Mouse (Mus musculus): ENCODE measurements around the gene Eif3k.

The Eif3k gene

GRCm38 (mm10) chr7:28938654-28939053 lies 43.0 kb downstream of the Eif3k start:
- DNase-seq (ENCODE audit: low read depth) = no peak

- no peak for DNase-seq (ENCODE audit: low read depth)
Measured at GRCm38 (mm10) chr7:28936787-28937186, 44.9 kb downstream of the Eif3k start.

- no peak for DNase-seq (ENCODE audit: low read depth)
Measured at GRCm38 (mm10) chr7:28933825-28934224, 47.8 kb downstream of the Eif3k start.

GRCm38 (mm10) chr7:28932421-28933041 lies 49.1 kb downstream of the Eif3k start:
- DNase-seq (ENCODE audit: low read depth) = peak; percentile 64

- no peak for DNase-seq (ENCODE audit: low read depth)
Measured at GRCm38 (mm10) chr7:28931695-28932039, 50.0 kb downstream of the Eif3k start.

- peak; percentile 69 for DNase-seq (ENCODE audit: low read depth)
Measured at GRCm38 (mm10) chr7:28931032-28931694, 50.5 kb downstream of the Eif3k start.

- DNase-seq (ENCODE audit: low read depth) = peak; percentile 85
Measured at GRCm38 (mm10) chr7:28930320-28931031, 51.2 kb downstream of the Eif3k start.

- DNase-seq (ENCODE audit: low read depth) = peak; percentile 48
Measured at GRCm38 (mm10) chr7:28929381-28929780, 52.3 kb downstream of the Eif3k start.

GRCm38 (mm10) chr7:28926172-28926571 lies 55.5 kb downstream of the Eif3k start:
- DNase-seq (ENCODE audit: low read depth) = no peak

- peak; percentile 94 for DNase-seq (ENCODE audit: low read depth)
Measured at GRCm38 (mm10) chr7:28925317-28925716, 56.3 kb downstream of the Eif3k start.

- peak; percentile 35 for DNase-seq (ENCODE audit: low read depth)
Measured at GRCm38 (mm10) chr7:28924802-28925201, 56.9 kb downstream of the Eif3k start.

- DNase-seq (ENCODE audit: low read depth) = peak; percentile 61
Measured at GRCm38 (mm10) chr7:28923865-28924291, 57.8 kb downstream of the Eif3k start.

GRCm38 (mm10) chr7:28922606-28923005 lies 59.1 kb downstream of the Eif3k start:
- no peak for DNase-seq (ENCODE audit: low read depth)

GRCm38 (mm10) chr7:28921722-28922465 lies 59.8 kb downstream of the Eif3k start:
- no peak for DNase-seq (ENCODE audit: low read depth)
